Mouse (Mus musculus): ENCODE measurements at regions not wholly inside any gene's neighbourhood (a gene's known extent, or its start where the extent isn't known, plus 50 kb on each side); places are given as distances from the start of the nearest gene placed in this dataset.

- peaks cover 8% of the 10 kb centered on the region for H3K4me1 ChIP-seq (ENCODE audit: control insufficient read depth, insufficient read depth, insufficient read length, low read length)
- H3K4me3 ChIP-seq (ENCODE audit: insufficient read depth, low read depth, low read length), result no peak overlapping the region
- no peak overlapping the region for H3K27ac ChIP-seq (replicated peaks; ENCODE audit: low read depth, low read length)
Measured at GRCm38 (mm10) chr15:96857709-96858108, 158.2 kb upstream of the Slc38a2 start.

DNA sequence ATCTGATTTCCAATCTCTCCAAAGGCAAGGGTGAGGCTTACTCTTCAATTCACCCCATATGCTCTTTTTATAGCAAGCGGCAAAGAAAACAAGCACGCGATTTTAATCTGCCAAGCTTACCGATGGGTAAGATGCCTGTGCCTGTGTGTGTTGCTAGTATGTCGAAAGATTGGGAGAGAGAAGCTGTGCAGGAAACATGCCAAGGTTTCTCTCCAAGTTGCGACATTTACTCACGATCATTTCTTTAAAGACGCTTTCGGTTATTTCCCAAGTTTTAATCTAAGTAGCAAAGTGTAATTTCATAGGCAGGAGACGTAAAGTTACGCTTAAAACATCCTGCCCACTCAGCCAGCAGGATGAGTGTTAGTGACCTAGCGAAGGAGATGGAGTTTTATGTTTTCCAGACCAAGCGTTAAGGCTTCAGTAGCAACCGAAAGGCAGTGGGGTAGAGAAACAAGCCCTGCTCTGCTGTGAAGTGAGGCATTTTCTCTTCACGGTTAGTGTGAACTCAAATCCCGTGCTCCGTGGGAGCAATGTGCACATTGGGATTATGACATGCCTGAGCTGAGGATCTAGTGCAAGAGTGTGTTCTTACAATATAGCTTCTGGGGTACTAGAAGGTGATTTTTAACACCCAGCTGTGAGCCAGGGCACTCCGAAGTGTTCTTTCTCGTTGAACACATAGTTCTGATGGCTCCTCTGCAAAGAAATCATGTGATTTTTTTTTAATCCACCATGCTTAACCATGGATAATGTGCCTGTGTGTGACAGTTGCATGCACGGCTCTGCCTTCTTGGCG is 152.6 kb upstream of the Slc38a2 start:
- Histone ChIP-seq H3K4me1 (ENCODE audit: control insufficient read depth, insufficient read depth, insufficient read length, low read length) (no peaks in the 10 kb centered on the region), H3K27ac (replicated peaks; ENCODE audit: low read depth, low read length) (no peak overlapping the region), H3K4me3 (ENCODE audit: insufficient read depth, low read depth, low read length) (peak overlapping the region; percentile 33)

DNA sequence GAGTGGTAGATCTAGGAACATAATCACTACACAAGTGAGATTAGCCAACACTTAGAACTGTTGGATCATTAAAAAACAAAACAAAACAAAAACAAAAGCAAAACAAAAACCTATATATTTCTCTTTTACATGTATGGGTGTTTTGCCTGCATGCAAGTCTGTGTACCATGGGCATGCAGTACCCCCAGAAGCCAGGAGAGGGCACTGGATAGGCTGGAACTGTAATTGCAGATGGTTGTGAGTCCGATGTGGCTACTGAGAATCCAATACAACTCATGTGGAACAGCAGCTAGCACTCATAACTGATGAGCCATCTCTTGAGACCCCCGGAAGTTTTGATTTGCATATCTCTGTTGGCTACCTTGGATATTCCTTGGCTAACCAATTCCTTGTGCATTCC is 148.6 kb upstream of the Slc38a2 start:
- Histone ChIP-seq H3K27ac (replicated peaks; ENCODE audit: low read depth, low read length) (no peak overlapping the region), H3K4me1 (ENCODE audit: control insufficient read depth, insufficient read depth, insufficient read length, low read length) (peaks cover 2% of the 10 kb centered on the region), H3K4me3 (ENCODE audit: insufficient read depth, low read depth, low read length) (no peak overlapping the region)

DNA sequence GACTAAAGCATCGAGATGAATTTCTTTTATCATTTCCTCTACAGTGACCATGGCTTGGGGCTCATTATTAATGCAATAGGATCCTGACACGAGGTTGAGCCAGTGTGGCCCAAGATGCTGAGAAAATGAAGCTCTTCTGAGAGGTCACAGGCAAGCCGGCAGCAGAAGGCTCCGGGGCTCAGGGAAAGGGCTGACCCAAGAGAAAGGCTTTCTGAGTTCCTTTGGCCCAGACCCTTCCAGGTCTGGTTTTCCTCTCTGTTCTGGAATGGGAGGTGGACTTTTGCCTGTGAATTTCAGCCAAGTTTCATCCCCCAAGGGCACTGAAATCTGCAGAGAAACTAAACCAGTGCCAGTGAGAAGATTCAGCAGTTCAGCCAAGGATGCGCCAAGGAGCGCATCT is 145.7 kb upstream of the Slc38a2 start:
- no peak overlapping the region for H3K4me3 ChIP-seq (ENCODE audit: insufficient read depth, low read depth, low read length)
- peaks cover 3% of the 10 kb centered on the region for H3K4me1 ChIP-seq (ENCODE audit: control insufficient read depth, insufficient read depth, insufficient read length, low read length)
- no peak overlapping the region for H3K27ac ChIP-seq (replicated peaks; ENCODE audit: low read depth, low read length)

DNA sequence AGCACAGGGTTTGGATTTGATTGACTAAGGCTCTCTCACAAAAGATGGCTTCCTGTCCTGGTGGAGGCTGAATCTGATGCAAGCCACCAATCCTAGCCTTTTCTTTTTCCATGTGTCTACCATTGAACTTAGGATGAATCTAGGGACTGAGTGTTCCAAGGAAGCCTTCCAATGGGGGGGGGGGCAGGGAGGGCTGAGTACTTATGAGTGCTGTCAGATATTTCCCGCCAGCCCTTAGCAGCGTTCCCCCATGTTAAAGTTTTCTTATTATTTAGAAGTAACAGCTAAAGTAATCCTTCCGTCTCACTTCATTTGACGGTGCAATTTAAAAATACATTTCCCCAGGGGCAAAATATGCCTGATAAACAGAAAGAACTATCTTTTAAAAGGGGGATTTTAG is 144.8 kb upstream of the Slc38a2 start:
- Histone ChIP-seq H3K27ac (replicated peaks; ENCODE audit: low read depth, low read length) (0 out of 2 replicates have a peak overlapping the region, but pooled peaks have one; percentile 11), H3K4me1 (ENCODE audit: control insufficient read depth, insufficient read depth, insufficient read length, low read length) (peaks cover 3% of the 10 kb centered on the region), H3K4me3 (ENCODE audit: insufficient read depth, low read depth, low read length) (no peak overlapping the region)

DNA sequence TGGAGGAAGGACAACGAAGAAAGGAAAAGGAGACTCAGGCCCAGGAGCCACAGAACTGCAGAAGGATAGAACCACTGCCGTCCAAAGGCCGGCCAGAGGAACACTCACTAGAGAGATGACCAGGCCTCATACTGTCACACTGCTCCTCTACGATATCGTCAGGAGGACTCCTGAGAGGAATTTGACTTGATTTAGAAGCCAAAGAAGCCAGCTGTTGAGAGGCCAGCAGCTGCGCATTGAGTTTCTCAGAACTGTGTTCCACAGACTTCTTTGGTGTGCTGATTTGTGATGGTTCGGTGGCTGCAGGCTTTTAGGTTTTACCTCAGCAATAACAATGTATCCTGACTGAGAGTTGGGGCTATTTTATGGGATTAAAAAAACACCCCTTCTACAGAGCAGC is 144.1 kb upstream of the Slc38a2 start:
- no peak overlapping the region for H3K27ac ChIP-seq (replicated peaks; ENCODE audit: low read depth, low read length)
- H3K4me1 ChIP-seq (ENCODE audit: control insufficient read depth, insufficient read depth, insufficient read length, low read length), result peaks cover 3% of the 10 kb centered on the region

DNA sequence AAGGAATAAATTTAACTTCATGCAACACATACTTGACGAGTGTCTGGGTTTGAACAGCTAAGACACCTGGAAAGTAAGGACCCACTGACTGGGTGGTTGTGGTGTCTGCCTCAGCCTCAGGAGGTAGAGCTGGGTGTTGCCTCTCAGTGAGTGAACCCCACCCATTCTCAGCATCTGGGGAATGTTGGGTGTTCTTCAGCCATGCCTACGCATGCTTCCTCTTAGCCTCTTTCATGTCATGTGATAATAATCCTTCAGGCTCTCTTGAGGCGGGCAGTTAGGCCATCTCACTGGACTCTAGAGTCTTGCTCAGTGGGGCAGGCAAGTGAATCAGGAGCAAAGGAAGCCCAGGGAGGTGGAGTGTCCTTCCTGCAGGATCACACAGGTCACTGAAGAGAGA is 143.4 kb upstream of the Slc38a2 start:
- no peak overlapping the region for H3K4me3 ChIP-seq (ENCODE audit: insufficient read depth, low read depth, low read length)
- no peak overlapping the region for H3K27ac ChIP-seq (replicated peaks; ENCODE audit: low read depth, low read length)
- H3K4me1 ChIP-seq (ENCODE audit: control insufficient read depth, insufficient read depth, insufficient read length, low read length), result peaks cover 3% of the 10 kb centered on the region

More for the DNA sequence above, 144.1 kb upstream of the Slc38a2 start:
- H3K4me3 ChIP-seq (ENCODE audit: insufficient read depth, low read depth, low read length), result no peak overlapping the region

- H3K4me1 ChIP-seq (ENCODE audit: control insufficient read depth, insufficient read depth, insufficient read length, low read length), result no peaks in the 10 kb centered on the region
- no peak overlapping the region for H3K4me3 ChIP-seq (ENCODE audit: insufficient read depth, low read depth, low read length)
Measured at GRCm38 (mm10) chr15:96836670-96837069, 137.1 kb upstream of the Slc38a2 start.

DNA sequence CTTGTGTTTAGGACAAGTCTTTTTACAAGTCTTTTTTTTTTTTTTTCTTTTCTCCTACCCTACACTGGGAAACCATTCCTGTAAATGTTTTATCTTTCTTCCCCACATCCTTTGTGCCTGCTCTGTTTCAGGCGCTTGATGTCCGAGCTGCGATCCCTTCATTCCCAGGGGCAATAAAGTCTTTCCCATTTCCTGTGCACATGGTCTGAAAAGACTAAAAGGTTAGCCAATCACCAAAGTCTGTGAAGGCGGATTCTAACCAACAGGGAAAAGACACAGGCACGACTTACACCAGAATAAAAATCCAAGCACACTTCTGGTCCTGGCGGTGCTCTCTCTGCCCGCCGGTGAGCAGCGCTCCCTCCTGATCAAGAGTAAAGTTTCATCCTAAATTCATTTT is 135.3 kb upstream of the Slc38a2 start:
- Histone ChIP-seq H3K4me1 (ENCODE audit: control insufficient read depth, insufficient read depth, insufficient read length, low read length) (peaks cover 1% of the 10 kb centered on the region; the same call in 1 of the 2 replicates), H3K4me3 (ENCODE audit: insufficient read depth, low read depth, low read length) (no peak overlapping the region), H3K27ac (replicated peaks; ENCODE audit: low read depth, low read length) (no peak overlapping the region)

More at GRCm38 (mm10) chr15:96836670-96837069, 137.1 kb upstream of the Slc38a2 start:
- H3K27ac ChIP-seq (replicated peaks; ENCODE audit: low read depth, low read length), result no peak overlapping the region

- Histone ChIP-seq H3K4me1 (ENCODE audit: control insufficient read depth, insufficient read depth, insufficient read length, low read length) (peaks cover 2% of the 10 kb centered on the region; the same call in 1 of the 2 replicates), H3K27ac (replicated peaks; ENCODE audit: low read depth, low read length) (no peak overlapping the region), H3K4me3 (ENCODE audit: insufficient read depth, low read depth, low read length) (no peak overlapping the region)
Measured at GRCm38 (mm10) chr15:96834162-96834843, 134.8 kb upstream of the Slc38a2 start.

- Histone ChIP-seq H3K4me3 (ENCODE audit: insufficient read depth, low read depth, low read length) (no peak overlapping the region), H3K4me1 (ENCODE audit: control insufficient read depth, insufficient read depth, insufficient read length, low read length) (peaks cover 2% of the 10 kb centered on the region; the same call in 1 of the 2 replicates), H3K27ac (replicated peaks; ENCODE audit: low read depth, low read length) (no peak overlapping the region)
Measured at GRCm38 (mm10) chr15:96832389-96832788, 132.9 kb upstream of the Slc38a2 start.

- H3K4me3 ChIP-seq (ENCODE audit: insufficient read depth, low read depth, low read length), result no peak overlapping the region
- H3K4me1 ChIP-seq (ENCODE audit: control insufficient read depth, insufficient read depth, insufficient read length, low read length), result peaks cover 2% of the 10 kb centered on the region; the same call in 1 of the 2 replicates
- H3K27ac ChIP-seq (replicated peaks; ENCODE audit: low read depth, low read length), result no peak overlapping the region
Measured at GRCm38 (mm10) chr15:96831256-96831655, 131.7 kb upstream of the Slc38a2 start.

- H3K4me1 ChIP-seq (ENCODE audit: control insufficient read depth, insufficient read depth, insufficient read length, low read length), result peaks cover 2% of the 10 kb centered on the region; the same call in 1 of the 2 replicates
- H3K27ac ChIP-seq (replicated peaks; ENCODE audit: low read depth, low read length), result no peak overlapping the region
- no peak overlapping the region for H3K4me3 ChIP-seq (ENCODE audit: insufficient read depth, low read depth, low read length)
Measured at GRCm38 (mm10) chr15:96830578-96830977, 131.0 kb upstream of the Slc38a2 start.

DNA sequence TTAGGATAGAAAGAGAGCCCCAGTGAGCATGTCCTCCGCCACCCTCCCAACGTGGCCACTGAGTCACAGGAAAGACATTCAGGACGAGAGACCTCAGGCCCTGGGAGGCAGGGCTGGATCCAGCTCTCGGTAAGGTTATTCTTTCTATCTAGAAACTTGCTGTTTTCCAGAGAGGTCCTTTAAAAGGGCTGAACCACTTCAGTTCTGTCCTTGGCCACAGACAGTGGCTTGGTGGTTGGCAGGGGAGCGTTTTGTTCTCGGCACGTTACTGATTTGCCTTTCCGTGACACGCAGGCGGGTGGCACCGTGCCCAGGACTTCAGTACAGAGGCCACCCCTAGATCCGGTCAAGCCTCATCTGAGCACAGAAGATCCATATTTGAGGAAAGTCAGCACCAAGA is 130.4 kb upstream of the Slc38a2 start:
- Histone ChIP-seq H3K4me1 (ENCODE audit: control insufficient read depth, insufficient read depth, insufficient read length, low read length) (peaks cover 2% of the 10 kb centered on the region; the same call in 1 of the 2 replicates), H3K27ac (replicated peaks; ENCODE audit: low read depth, low read length) (no peak overlapping the region), H3K4me3 (ENCODE audit: insufficient read depth, low read depth, low read length) (no peak overlapping the region)

- Histone ChIP-seq H3K4me1 (ENCODE audit: control insufficient read depth, insufficient read depth, insufficient read length, low read length) (peaks cover 2% of the 10 kb centered on the region; the same call in 1 of the 2 replicates), H3K4me3 (ENCODE audit: insufficient read depth, low read depth, low read length) (no peak overlapping the region), H3K27ac (replicated peaks; ENCODE audit: low read depth, low read length) (no peak overlapping the region)
Measured at GRCm38 (mm10) chr15:96828681-96829080, 129.2 kb upstream of the Slc38a2 start.

All from brown adipose tissue, adult 24 weeks (tissue).